Mouse (Mus musculus) ZHBTc4 (cell line): ENCODE results near the gene Rtcb.

Experiments
- DNase-seq: peaks from one replicate; pipeline ENCODE4 v3.0.0-alpha.2; 2011; ENCODE audit warnings: low read depth, low spot score

Gene Rtcb

DNA sequence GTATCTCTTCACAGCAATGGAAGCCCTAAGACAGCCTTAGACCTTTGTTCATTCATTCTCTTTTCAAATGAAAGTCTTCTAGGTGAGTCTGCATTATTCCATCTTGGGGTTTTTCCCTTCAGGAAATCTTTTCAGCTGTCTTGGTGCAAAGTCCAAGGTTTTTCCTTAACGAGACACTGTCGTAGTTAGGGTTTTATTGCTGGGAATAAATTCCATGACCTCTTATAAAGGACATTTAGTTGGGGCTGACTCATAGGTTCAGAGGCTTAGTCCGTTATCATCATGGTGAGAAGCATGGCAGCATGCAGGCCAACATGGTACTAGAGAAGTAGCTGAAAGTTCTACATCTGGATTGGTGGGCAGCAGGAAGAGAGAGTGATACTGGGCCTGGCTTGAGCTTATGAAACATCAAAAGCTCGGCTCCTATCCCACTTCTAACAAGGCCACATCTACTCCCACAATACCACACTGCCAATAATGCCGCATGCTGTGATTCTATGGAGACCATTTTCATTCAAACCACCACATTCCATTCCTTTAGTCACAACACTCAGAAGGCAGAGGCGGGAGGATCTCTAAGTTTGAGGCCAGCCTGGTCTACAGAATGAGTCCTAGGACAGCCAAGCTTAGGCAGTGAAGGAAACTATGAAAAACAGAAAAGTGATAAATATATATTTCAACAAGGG lies 21.2 kb downstream of the Rtcb start:
- peak; percentile 61 for DNase-seq

DNA sequence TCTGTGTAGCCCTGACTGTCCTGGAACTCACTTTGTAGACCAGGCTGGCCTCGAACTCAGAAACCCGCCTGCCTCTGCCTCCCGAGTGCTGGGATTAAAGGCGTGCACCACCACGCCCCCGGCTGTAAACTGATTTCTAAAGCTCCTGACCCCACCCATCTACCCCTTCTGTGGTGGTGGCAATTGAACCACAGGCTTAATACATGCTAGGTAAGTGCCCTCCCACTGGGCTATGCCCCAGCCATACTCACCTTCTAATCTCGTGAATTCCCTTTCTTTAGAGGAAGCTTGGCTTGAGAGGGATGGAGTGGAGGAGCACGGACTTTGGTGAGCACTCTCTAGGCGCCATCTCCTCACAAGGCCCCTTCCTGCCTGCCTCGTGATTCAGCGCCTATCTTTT lies 27.7 kb downstream of the Rtcb start:
- peak; percentile 61 for DNase-seq

DNA sequence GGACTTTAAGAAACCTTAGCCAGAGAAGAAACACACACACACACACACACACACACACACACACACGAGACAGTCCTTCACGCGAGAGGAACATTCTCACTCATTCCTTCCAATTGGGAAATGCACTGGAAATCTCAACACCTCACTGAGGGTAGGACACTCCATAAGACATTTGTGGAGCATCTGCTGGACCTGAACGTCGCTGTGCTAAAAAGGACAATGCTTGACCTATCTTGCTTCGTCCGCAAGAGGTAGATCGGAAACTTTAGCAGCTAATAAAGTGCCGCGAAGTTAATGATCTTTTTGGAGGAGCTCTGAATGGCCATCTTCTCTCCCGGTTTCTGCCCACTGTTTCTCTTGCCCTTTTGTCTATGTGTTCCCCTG lies 28.4 kb downstream of the Rtcb start:
- DNase-seq = peak; percentile 18

DNA sequence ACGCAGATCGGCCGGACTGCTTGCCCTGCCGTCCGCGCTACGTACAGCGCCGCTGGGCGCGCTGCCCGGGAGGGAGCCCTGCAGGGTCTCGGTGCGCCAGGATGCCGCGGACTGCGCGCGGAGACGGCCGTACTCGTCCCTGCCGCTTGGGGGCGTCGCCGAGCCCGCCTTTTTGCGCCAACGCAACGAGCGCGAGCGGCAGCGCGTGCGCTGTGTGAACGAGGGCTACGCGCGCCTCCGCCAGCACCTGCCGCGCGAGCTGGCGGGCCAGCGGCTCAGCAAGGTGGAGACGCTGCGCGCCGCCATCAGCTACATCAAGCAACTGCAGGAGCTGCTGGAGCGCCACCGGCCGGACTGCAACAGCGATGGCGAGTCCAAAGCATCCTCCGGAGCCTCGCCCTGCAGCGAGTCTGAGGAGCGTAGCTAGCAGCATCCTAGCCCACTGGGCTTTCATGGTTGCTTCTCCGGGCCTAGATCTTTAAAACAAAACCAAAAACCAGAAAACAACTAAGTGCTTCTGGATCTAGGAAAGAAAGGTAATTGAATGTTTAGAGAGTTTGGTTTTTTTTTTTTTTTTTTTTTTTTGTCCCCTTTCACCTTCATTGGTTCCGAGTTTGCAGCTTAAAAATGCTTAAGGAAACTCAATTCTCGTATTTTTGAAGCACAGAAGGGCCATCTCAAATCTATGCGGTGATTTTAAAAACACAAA lies 29.0 kb downstream of the Rtcb start:
- DNase-seq = peak; percentile 97

DNA sequence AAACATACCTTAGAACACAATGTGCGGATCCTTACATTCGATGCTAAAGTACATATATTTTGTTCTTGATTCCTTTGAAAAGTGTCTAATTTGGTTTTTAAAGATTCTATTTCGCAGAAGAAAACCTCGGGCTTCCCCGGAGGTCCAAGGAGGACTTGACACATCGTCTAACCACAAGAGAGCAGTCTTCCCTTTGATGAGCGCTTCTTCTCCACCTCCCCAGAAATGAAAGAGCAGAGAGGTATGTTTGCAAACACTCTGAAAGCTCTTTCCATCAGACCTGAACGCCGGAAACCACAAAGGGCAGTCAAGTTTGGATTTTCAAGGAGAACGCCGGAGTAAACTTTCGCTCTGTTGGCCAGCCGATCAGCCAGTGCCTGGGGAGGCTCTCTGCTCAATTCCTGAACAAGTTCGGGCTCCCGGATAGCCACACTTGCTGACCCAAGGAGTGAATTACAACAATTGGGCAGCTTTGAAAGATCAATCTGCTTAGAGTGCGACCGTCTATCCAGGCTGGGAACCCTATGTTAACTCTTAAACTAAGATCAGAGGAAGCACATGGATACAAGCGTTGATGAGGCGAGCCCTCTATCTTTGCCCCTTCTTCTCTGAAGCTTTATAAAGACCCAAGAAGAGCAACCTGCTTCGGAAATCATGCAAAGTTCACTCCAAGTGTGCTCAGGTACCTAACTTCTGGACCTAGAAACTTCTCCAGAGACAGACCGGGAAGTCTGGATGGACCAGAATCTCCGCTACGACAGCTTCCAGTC lies 29.8 kb downstream of the Rtcb start, which contains the start of gene Ascl4:
Gene Ascl4, plus strand, starts transcription at position 6 of the 770 bp plus-strand sequence.
- no peak for DNase-seq

DNA sequence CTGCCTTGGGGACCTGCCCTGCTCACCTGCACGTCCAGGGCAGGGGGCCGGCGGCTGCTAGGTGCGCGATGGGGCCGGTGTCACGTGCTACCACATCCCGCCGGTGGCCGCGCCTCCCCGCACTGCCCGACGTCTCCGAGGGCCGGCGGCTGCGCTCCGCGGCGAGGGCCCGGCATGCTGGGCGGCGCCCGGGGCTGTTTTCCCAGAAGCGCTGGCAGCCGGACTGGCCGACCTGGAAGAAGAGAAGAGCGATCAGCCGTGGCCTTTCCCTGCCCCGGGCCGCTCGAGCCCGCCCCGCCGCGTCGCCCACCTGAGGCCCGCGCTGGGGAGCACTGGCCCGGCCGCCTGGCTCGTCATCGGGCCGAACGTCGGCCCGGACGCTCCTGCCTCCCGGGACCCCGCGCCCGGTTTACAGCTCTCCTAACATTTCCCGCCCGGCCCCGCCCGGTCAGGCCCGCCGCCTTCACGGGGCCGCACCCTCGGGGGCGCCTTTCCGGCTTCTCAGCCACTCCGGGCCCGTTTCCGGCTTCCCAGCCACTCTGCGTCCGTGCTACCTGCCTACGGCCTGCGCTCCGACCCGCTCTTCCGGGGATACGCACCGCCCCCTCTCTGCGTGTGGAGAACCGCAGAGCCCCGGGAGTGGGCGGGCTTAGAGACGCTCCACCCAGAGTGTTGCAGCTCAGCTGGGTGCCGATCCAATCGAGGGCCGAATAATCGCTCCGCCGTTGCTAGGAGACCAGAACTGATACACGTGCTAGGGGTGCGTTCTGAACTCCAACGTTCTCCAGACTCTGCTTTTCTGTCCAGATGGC lies 40.9 kb downstream of the Rtcb start, which contains the start of gene Prdm4:
Gene Prdm4, minus strand, starts transcription at position 645 of the 812 bp plus-strand sequence.
- peak; percentile 99 for DNase-seq
